ENCODE assay signal across 16 mouse cellular contexts in genomic region chr4:72105702-72106101, GRCm38 (mm10).
DNase-seq lines count a peak whose midpoint lies in the region; ATAC-seq and TF ChIP-seq lines count a peak whose summit lies in the region.
"Had no signal": no experiment of that assay in that cellular context is flagged by ENCODE, and none has a peak within 500 bp of the region (broad histone marks: within the 10 kb centered on the region; RNA-seq: fewer than 3 reads in every experiment).

No protein-coding gene starts in this region.

- peaks cover 13% of the 10 kb centered on the region; the same call in 1 of the 2 replicates for H3K36me3 ChIP-seq in midbrain, embryonic 13.5 days
- no peaks in the 10 kb centered on the region for H3K36me3 ChIP-seq in midbrain, embryonic 11.5 days (ENCODE audit: control insufficient read depth, insufficient read depth, low read length)
- H3K36me3 ChIP-seq in hindbrain, embryonic 14.5 days (replicated peaks; ENCODE audit: control insufficient read depth, insufficient read depth) = peaks cover 11% of the 10 kb centered on the region; the same call in 1 of the 2 replicates
- no peaks in the 10 kb centered on the region for H3K36me3 ChIP-seq in heart, adult 2 months (ENCODE audit: control insufficient read depth, insufficient read depth, low read length)
- H3K36me3 ChIP-seq: heart, embryonic 15.5 days had no signal

- no peak for TF ChIP-seq EP300 in heart, adult 2 months (IDR thresholded peaks at IDR 0.05; ENCODE audit: insufficient read depth, low read depth, low read length)

- peaks cover 5% of the 10 kb centered on the region; the same call in 1 of the 2 replicates for H3K9me3 ChIP-seq in midbrain, embryonic 13.5 days
- H3K9me3 ChIP-seq in midbrain, embryonic 11.5 days (ENCODE audit: control insufficient read depth, low read length) = no peaks in the 10 kb centered on the region; the same call in 1 of the 2 replicates
- H3K9me3 ChIP-seq in hindbrain, embryonic 14.5 days (ENCODE audit: control insufficient read depth, low read length) = no peaks in the 10 kb centered on the region
- H3K9me3 ChIP-seq: heart, embryonic 15.5 days had no signal

- no peak for TF ChIP-seq CTCF in heart, adult 2 months (IDR thresholded peaks at IDR 0.05)

- H3K4me2 ChIP-seq in midbrain, embryonic 13.5 days (replicated peaks) = no peak overlapping the region
- H3K4me2 ChIP-seq in midbrain, embryonic 11.5 days = no peak overlapping the region
- no peak overlapping the region for H3K4me2 ChIP-seq in hindbrain, embryonic 14.5 days (replicated peaks)
- H3K4me2 ChIP-seq: embryonic facial prominence, embryonic 13.5 days; heart, embryonic 15.5 days; liver, embryonic 11.5 days had no signal

- H3K27me3 ChIP-seq in midbrain, embryonic 13.5 days = no peaks in the 10 kb centered on the region
- H3K27me3 ChIP-seq in midbrain, embryonic 11.5 days (ENCODE audit: control insufficient read depth, insufficient read depth, low read length) = no peaks in the 10 kb centered on the region
- no peaks in the 10 kb centered on the region for H3K27me3 ChIP-seq in hindbrain, embryonic 14.5 days (ENCODE audit: control insufficient read depth, insufficient read depth, low read length)
- no peaks in the 10 kb centered on the region for H3K27me3 ChIP-seq in heart, adult 2 months (ENCODE audit: control insufficient read depth, insufficient read depth, low read length)
- H3K27me3 ChIP-seq: embryonic facial prominence, embryonic 13.5 days; heart, embryonic 15.5 days had no signal

- peak; percentile 9 for DNase-seq in heart, postnatal 10 days
- DNase-seq in heart, postnatal 14 days = no peak
- no peak for DNase-seq in midbrain, embryonic 11.5 days (ENCODE audit: low spot score, missing footprints)
- DNase-seq in hindbrain, embryonic 14.5 days (ENCODE audit: low spot score) = no peak
- DNase-seq in right cerebral cortex, adult 2 months (ENCODE audit: low spot score in 2 of 2) = no peak
- DNase-seq in frontal cortex, postnatal 25 days (ENCODE audit: low spot score in 2 of 2) = no peak
- no peak for DNase-seq in heart, adult 2 months
- DNase-seq: adrenal gland, postnatal 36 days; cerebellum, adult 9-11 months; gastrocnemius, postnatal 14 days; kidney, adult 18-20 months; layer of hippocampus, postnatal 36 days had no signal

- no peak overlapping the region for H3K9ac ChIP-seq in midbrain, embryonic 13.5 days (replicated peaks)
- H3K9ac ChIP-seq in midbrain, embryonic 11.5 days (ENCODE audit: low read length) = no peak overlapping the region
- H3K9ac ChIP-seq in hindbrain, embryonic 14.5 days = no peak overlapping the region
- H3K9ac ChIP-seq in heart, adult 2 months (ENCODE audit: low read depth, low read length) = no peak overlapping the region
- H3K9ac ChIP-seq: embryonic facial prominence, embryonic 13.5 days; heart, embryonic 15.5 days had no signal

- no peak overlapping the region for H3K4me3 ChIP-seq in midbrain, embryonic 13.5 days (replicated peaks)
- H3K4me3 ChIP-seq in midbrain, embryonic 11.5 days (ENCODE audit: low read depth, low read length) = no peak overlapping the region
- no peak overlapping the region for H3K4me3 ChIP-seq in hindbrain, embryonic 14.5 days (replicated peaks; ENCODE audit: low read length)
- H3K4me3 ChIP-seq in heart, adult 2 months = no peak overlapping the region
- H3K4me3 ChIP-seq: embryonic facial prominence, embryonic 13.5 days; heart, embryonic 15.5 days had no signal

- H3K4me1 ChIP-seq in midbrain, embryonic 13.5 days (replicated peaks) = no peaks in the 10 kb centered on the region
- H3K4me1 ChIP-seq in midbrain, embryonic 11.5 days (ENCODE audit: control insufficient read depth, insufficient read depth, low read length) = no peaks in the 10 kb centered on the region
- no peaks in the 10 kb centered on the region for H3K4me1 ChIP-seq in hindbrain, embryonic 14.5 days (replicated peaks; ENCODE audit: control insufficient read depth, insufficient read depth, low read length)
- H3K4me1 ChIP-seq in heart, adult 2 months (ENCODE audit: control insufficient read depth, insufficient read depth, low read length) = no peaks in the 10 kb centered on the region
- H3K4me1 ChIP-seq: embryonic facial prominence, embryonic 13.5 days; heart, embryonic 15.5 days had no signal

- no peak for TF ChIP-seq POLR2A in heart, adult 2 months (IDR thresholded peaks at IDR 0.05; ENCODE audit: insufficient read depth, low read depth, low read length)

- H3K79me2 ChIP-seq in heart, adult 2 months (replicated peaks; ENCODE audit: control insufficient read depth, insufficient read depth, low read length) = no peaks in the 10 kb centered on the region

- H3K27ac ChIP-seq in midbrain, embryonic 13.5 days = no peak overlapping the region
- H3K27ac ChIP-seq in midbrain, embryonic 11.5 days (ENCODE audit: low read depth, low read length) = no peak overlapping the region
- no peak overlapping the region for H3K27ac ChIP-seq in hindbrain, embryonic 14.5 days
- H3K27ac ChIP-seq in heart, adult 2 months = no peak overlapping the region
- H3K27ac ChIP-seq: embryonic facial prominence, embryonic 13.5 days; heart, embryonic 15.5 days had no signal

- intact Hi-C loops in heart, postnatal 10 days (cut with DNase I) = no loop called here
- intact Hi-C loops in heart, postnatal 14 days (cut with DNase I) = no loop called here
- intact Hi-C loops in heart, adult 2 months (cut with DNase I) = no loop called here

- ATAC-seq in midbrain, embryonic 13.5 days = peak; percentile 55; the same call in 1 of the 2 replicates
- no peak for ATAC-seq in midbrain, embryonic 11.5 days (ENCODE audit: low FRiP score)
- ATAC-seq in hindbrain, embryonic 14.5 days (ENCODE audit: low FRiP score) = peak; percentile 73; the same call in 1 of the 2 replicates

Comparison
In these comparisons a context has a peak if more than half of its experiments do, and no peak if none do; other contexts are left out.
1. DNase-seq: peak in heart, postnatal 10 days (2 of 2); none in heart, postnatal 14 days (0 of 2), midbrain, embryonic 11.5 days (single experiment), hindbrain, embryonic 14.5 days (single experiment), right cerebral cortex, adult 2 months (0 of 2), frontal cortex, postnatal 25 days (0 of 2) and heart, adult 2 months (0 of 2).